Mouse (Mus musculus) bone marrow macrophage, adult 2 months (primary cell): ENCODE results near the gene Phpt1.

Experiments
- CTCF ChIP-seq: IDR thresholded peaks from 2 replicates; pipeline ENCODE4 v1.5.1; 2012; ENCODE audit warnings: low read depth, mild to moderate bottlenecking, low read length, moderate library complexity
- POLR2A ChIP-seq: IDR thresholded peaks from 2 replicates; pipeline ENCODE4 v1.6.1; 2012; ENCODE audit warnings: mild to moderate bottlenecking, low read depth, low read length, borderline replicate concordance

DNA sequence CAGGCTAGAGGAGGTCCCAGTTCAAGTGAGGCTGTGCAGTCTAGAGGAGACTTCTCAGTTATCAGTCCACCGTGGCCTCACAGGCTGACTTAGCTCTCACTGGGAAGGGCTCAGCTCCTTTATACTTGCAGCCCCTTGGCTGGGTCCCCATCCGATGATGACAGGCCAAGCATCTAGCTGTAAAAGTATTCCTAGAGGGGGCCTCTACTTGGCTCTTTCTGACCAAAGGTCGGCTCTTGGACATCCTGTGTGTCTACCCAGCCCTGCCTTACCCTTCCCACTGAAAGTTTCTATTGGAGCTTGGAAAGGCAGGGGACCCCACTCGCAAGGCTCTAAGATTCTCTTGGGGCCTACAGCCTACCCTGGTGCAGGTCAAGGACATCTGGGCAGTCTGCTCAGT lies 3.8 kb downstream of the Phpt1 start:
- TF ChIP-seq CTCF (no peak), POLR2A (no peak)
